Mouse (Mus musculus) left cerebral cortex, adult 2 months (tissue): Measurements from ENCODE around the gene Crip2. TPM values are rescaled to one million over a fixed set of nuclear protein-coding genes. Genes with fewer than 3 reads are reported as not detected.

Source experiments
- DNase-seq, 2 experiments: peaks; one replicate each; pipeline ENCODE4 v3.0.0; 2021 to 2022; ENCODE audit warnings: low spot score in 2 of 2, mixed read lengths in 1 of 2; ENCODE audit errors: extremely low spot score in 1 of 2
- H3K27ac ChIP-seq: fragments of 200-600 bp; 2 replicates; pipeline ENCODE4 v1.8.1; 2022
- H3K4me3 ChIP-seq: fragments of 200-600 bp; 2 replicates; pipeline ENCODE4 v1.8.1; 2022
- CTCF ChIP-seq: fragments of 200-600 bp; IDR thresholded peaks from 2 replicates; pipeline ENCODE4 v1.8.1; 2022; ENCODE audit warnings: antibody characterized with exemption, mild to moderate bottlenecking, moderate library complexity
- intact Hi-C: fragments of 180-260 bp; cut with DNase I; formaldehyde crosslinking; loops from one replicate; pipeline ENCODE4 v1.15.1; 2025
- total RNA-seq, 2 experiments: library from RNA; stranded (reverse); gene quantifications; 2 replicates each; pipeline ENCODE4 v1.2.3; 2021

The Crip2 gene
- total RNA-seq, 2 experiments from 2014 or later: 143 to 148 TPM

DNA sequence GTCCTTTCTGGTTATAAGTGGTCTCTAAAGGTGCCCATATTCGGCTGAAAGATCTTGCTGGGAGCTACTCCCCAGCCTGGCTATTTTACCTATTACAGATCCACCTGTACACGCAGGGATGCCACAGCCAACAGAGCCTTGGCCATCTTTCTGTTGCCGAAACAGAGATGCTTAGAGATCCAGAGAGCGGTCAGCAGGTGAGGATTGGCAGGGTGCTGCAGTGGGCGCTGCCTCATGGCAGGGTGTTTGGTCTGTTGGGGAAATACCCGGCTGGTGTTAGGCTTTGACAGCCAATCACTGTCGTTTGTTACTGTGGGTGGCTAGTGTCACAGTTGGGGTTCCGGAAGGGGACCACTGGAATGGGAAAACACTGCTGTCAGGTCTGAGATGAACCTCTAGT is 17.9 kb downstream of the Crip2 start:
- Histone ChIP-seq H3K4me3 (no peak overlapping the region), H3K27ac (no peak overlapping the region)
- no peak for DNase-seq
- TF ChIP-seq CTCF: no peak
- intact Hi-C loops: loop anchor here (5.0 kb wide), 1 partner anchor 146 kb away; the partner anchor contains the start of gene Pacs2

DNA sequence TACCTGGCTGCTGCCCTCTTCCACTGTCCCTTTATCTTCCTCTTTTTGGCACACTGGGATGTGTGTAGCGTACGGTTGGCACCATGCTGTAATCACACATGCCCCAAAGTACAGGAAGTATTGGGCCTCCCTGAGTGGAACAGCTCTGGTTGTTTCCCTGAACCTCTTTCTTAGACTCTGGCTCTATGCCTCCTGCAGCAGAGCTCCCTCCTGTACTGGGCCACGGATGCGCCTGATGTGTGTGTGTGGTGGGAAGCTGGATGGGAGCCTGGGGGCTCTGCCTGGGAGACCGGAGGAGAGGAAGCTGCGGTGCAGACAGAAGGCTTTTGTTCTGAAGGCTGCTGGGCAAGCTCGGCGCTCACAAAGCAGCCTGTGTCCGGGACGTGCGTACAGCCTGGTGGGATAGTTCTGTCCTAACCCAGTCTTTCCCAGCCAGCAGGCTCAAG is 23.5 kb downstream of the Crip2 start:
- H3K4me3 ChIP-seq: no peak overlapping the region
- no peak for TF ChIP-seq CTCF
- intact Hi-C loops: no loop called here
- peak overlapping the region; percentile 64 for H3K27ac ChIP-seq
- no peak for DNase-seq

DNA sequence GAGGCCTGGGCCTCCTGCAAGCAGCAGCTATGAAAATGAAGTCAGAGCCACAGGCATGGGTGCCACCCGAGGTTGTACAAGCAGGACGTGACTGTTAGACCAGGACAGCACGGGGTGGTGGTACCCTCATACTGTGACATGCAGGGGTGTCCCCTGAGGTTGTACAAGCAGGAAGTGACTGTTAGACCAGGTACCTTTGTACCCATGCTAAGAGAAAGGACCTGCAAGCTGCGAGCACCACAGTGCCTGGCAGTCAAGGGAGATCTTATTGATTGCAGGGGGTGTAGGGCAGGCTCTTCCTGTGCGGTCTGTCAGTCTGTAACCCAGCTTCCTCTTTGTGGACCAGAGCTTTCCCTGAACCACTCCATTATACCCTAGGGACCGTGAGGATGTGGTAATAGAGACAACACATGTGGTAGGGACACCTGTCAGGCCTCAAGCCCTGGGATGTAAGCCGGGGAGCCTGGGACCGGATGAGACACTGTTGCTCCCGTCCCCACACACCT is 28.0 kb downstream of the Crip2 start:
- no peak overlapping the region for H3K4me3 ChIP-seq
- intact Hi-C loops: no loop called here
- DNase-seq: no peak
- H3K27ac ChIP-seq: no peak overlapping the region
- no peak for TF ChIP-seq CTCF

DNA sequence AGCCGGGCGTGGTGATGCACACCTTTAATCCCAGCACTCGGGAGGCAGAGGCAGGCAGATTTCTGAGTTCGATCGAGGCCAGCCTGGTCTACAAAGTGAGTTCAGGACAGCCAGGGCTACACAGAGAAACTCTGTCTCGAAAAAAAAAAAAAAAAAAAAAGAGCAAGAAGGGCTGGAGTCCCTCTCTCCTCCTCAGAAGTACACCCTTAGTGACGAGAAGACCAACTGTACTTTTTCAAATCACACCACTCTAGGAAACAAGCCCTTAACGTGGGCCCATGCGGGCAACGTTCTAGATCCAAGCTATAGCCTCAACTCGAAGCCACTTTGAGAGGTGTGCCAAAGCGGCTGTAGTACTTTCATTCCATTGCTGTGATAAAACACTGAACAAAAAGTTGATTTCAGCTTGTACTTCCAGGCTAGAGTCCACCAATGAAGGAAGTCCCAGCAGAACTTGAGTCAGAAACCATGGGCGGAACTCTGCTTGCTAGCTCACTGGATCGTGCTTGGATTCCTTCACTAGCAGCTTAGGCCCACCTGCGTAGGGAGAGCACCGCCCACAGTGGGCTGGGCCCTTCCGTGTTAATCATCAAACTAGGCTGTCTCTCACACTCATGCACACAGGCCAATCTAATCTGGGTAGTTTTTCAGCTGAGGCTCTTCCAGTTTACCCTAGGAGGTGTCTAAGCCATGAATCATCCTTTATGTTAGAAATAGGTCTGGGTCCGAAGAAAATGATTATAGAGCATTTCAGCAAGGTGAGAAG is 37.1 kb downstream of the Crip2 start:
- Histone ChIP-seq H3K4me3 (no peak overlapping the region), H3K27ac (no peak overlapping the region)
- TF ChIP-seq CTCF: no peak
- no peak for DNase-seq
- intact Hi-C loops: no loop called here

DNA sequence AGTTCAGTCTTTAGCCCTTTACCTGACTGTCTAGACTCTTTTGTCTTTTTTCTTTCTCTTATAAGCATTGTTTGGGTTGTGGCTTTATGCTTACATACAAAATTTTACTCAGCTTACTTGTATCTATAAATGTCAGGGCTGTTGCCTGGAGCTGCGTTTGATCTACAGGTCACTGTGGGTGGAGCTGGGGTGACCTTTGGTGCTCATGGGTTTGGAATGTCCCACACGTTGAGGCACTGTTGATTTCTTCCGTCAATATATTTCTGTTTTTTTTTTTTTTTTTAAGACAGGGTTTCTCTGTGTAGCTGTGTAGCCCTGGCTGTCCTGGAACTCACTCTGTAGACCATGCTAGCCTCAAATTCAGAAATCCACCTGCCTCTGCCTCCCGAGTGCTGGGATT is 41.0 kb downstream of the Crip2 start:
- no peak overlapping the region for H3K27ac ChIP-seq
- DNase-seq: no peak
- no peak for TF ChIP-seq CTCF
- intact Hi-C loops: no loop called here
- H3K4me3 ChIP-seq: no peak overlapping the region

DNA sequence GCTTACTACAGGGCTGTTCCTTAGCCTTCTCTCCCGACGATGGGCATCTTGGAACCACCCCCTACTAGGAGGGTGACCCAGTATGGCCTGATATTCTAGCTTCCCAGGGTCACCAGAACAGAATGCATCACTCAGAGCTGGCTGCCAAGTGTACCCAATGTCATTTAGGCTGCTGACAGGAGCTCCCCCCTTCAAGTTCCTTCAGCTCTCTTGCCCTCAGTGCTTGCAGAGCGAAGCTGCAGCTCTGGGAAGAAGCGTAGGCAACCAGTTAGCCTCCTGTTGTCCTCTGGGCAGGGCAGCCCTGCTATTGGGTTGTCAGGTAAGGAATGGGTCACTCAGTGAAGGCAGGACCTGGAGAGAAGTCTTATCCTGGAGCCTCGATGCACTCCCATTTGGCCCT is 44.9 kb downstream of the Crip2 start:
- DNase-seq: no peak
- no peak overlapping the region for H3K27ac ChIP-seq
- no peak for TF ChIP-seq CTCF
- no peak overlapping the region for H3K4me3 ChIP-seq
- intact Hi-C loops: loop anchor here (5.0 kb wide), 1 partner anchor 38 kb away; the partner anchor contains the start of gene Crip1

DNA sequence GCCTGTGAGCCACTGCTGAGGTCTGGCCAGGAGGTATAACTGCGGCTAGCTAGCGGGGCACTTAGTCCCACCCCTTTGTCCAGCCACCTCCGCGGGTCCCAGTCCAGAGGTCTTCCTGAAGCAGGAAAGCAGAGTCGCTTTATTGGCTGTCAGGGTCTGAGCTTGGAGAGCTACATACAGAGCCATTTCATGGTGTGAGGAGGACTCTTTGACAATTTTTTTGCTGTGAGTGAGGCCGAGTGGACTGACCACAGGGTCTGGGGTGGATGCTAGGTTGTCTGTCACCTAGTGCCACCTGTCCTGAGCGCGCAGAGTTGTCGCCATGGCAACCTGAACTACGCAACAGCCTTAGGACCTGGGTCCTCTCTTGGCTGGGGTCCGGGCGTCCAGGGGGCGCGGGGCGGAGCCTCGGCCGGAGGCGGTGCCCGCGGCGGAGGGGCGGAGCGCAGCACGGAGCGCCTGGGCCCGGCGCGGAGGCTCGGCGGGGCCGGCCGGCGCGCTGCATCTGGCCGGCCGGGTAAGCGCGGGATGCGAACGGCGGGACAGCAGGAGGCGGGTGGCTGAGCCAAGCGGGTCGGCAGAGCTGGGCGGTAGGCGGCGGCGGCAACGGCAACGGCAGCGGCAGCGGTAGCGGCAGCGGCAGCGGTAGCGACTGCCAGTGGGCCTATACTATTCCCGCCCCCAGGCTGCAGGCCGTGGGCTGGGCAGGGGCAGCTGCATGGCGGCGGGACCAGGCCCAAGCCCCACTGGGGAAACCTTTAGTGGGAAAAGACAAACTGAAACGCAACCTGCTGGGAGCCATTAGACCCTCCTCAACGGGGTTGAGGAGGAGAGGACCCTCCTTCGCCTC is 45.6 kb downstream of the Crip2 start, which contains the start of gene Tmem121:
Gene Tmem121, plus strand, starts transcription at position 489 of the 850 bp plus-strand sequence.
- Histone ChIP-seq H3K27ac (peak within 1 kb of the TSS; percentile 84), H3K4me3 (peak within 1 kb of the TSS; percentile 80)
- no peak for TF ChIP-seq CTCF
- DNase-seq: peak; percentile 46 to 49
- intact Hi-C loops: loop anchor here (5.0 kb wide), 1 partner anchor 38 kb away; the partner anchor contains the start of gene Crip1

DNA sequence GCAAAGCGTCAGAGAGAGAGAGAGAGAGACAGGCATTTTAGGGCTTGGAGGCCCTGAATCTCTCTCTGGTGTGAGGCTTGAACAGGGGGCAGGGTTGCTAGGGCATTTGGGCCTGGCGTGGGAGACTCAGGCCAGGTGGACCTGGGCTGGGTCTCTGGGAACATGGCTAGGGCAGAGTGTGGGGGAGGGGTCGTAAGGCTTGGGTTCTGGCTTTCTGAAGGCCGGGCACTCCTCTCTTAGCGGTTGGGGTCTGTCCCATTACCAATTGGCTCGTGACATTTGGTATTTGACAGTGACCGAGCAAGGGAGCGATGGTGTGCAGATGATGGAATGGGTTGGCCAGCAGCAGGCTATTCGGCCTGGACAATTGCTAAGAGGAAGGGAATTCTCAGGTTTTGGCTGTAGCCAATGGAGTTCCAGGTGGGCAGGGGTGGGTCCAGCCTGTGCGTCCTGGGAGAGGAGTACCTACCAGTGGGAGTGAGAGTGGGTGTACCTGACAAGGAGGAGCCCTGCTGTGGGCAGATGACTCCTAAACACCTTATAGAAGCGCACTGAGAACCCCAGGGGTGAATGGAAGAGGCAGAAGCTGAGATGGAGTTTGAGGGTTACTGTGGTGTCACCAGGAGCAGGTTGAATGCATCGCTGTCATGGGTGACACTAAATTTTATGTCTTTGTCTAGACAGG is 46.4 kb downstream of the Crip2 start:
- intact Hi-C loops: loop anchor here (5.0 kb wide), 1 partner anchor 39 kb away; the partner anchor contains the start of gene Crip1
- peak overlapping the region; percentile 84 for H3K27ac ChIP-seq
- DNase-seq: no peak
- peak overlapping the region; percentile 80 for H3K4me3 ChIP-seq
- TF ChIP-seq CTCF: no peak

DNA sequence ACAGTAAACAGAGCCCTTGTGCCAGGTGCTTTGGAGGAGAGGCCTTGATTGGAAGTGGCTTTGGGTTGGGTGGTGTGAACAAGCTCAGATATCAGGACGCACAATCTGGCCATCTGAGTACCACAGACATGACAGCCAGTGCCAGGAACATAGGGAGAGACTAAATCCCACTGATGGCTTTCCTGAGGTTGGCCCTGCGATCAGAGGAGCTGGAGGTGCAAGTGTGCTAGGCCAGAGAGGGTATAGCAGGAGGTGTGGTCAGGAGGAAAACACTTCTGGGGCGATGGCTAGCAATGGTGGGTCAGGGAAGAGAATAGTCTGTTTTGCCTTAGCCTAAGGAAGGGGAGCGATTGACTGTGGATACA is 47.0 kb downstream of the Crip2 start:
- DNase-seq: no peak
- no peak overlapping the region; the same call in 1 of the 2 replicates for H3K27ac ChIP-seq
- no peak for TF ChIP-seq CTCF
- H3K4me3 ChIP-seq: peak overlapping the region; percentile 80
- intact Hi-C loops: loop anchor here (5.0 kb wide), 1 partner anchor 40 kb away; the partner anchor contains the start of gene Crip1

DNA sequence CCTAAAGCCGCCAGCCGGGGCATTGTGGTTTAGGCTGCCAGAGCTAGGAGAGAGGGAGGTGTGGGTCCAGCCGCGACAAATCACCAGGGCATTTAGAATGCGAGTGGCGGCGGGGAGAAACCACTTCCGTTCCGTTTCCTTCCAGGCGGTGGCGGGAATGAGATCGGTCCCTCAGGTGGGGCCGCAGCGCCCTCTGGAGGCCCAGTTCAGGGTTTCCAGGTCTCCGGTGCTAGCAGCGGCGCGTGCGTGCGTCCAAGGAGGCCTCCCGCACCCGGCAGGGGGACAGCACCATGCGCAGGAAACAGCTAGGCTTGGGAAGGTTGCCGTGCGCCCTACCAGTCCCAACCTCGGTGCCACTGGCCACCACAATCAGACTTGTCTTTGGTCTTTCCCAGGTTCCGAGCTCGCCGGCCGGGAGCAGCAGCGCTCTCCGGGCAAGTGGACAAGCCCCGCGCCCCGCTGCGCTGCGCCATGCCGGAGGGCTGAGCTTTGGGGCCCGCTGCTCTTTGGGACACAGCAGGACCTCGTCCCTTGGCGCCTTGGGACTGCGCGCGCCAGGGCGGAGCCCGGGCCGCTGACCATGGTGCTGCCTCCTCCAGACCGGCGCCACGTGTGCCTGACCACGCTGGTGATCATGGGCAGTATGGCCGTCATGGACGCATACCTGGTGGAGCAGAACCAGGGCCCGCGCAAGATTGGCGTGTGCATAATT is 47.7 kb downstream of the Crip2 start:
- peak; percentile 97 for TF ChIP-seq CTCF
- DNase-seq: peak; percentile 91 to 95
- intact Hi-C loops: loop anchor here (5.0 kb wide), 1 partner anchor 40 kb away; the partner anchor contains the start of gene Crip1
- Histone ChIP-seq H3K27ac (peak overlapping the region; percentile 64), H3K4me3 (peak overlapping the region; percentile 80)
